Mouse (Mus musculus) E14TG2a.4 (cell line): Measurements from ENCODE around the gene Tcte2.

Source experiments
- CTCF ChIP-seq: conservative IDR thresholded peaks from 2 replicates; pipeline ENCODE4 v1.5.1; 2014; ENCODE audit warnings: low read length
- POU5F1 ChIP-seq: IDR thresholded peaks from 2 replicates; pipeline ENCODE4 v1.6.1; 2014; ENCODE audit warnings: low read length, borderline replicate concordance

DNA sequence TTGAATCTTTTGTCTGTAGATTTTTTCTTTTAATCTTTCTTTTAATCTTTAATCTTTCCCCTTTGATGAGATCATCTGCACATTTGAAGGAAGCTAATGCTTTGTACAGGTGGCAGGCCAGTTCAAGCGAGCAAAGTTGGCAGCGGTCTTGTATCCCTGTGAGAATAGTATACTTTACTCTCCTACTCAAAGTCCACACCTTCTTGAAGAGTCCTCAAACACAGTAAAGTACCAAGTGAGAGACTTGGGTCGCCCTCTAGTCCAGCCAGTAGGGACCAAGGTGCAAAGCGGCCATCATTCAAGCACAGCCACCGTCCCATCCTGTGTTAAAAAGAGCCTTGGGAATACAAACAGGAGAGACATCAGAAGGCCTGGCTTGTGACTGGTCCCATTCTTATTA is 26.6 kb downstream of the Tcte2 start:
- TF ChIP-seq CTCF (no peak), POU5F1 (no peak)
